Mouse (Mus musculus) neutrophil, adult 59 days (primary cell): ENCODE data around the gene Prdx4. TPM values are rescaled to one million over a fixed set of nuclear protein-coding genes. Genes with fewer than 3 reads are reported as not detected.

ENCODE experiments used
- total RNA-seq, 2 experiments: library from RNA; stranded (reverse); gene quantifications; 1 replicate in 1 of 2; 2 replicates in 1 of 2; pipeline ENCODE4 v1.2.4; 2023

Prdx4 gene
- total RNA-seq: 10 to 100 TPM; 22.6 to 33.8 TPM

GRCm38 (mm10) chrX:155340654-155341053, at the start of gene Prdx4:
TSS of gene Prdx4 (minus strand) at chrX:155340754.

Other genes with a start within 250 kb of the Prdx4 start
- gene Magea2, start 247.1 kb downstream of the Prdx4 start, total RNA-seq: not detected
- gene Cldn34b2, start 212.3 kb downstream of the Prdx4 start, total RNA-seq: not detected
- 100 to 1,000 TPM; 530 to 565 TPM for gene Sat1, start 124.3 kb downstream of the Prdx4 start, total RNA-seq
- 10 to 100 TPM; 52.7 to 55.5 TPM for gene Acot9, start 78.3 kb downstream of the Prdx4 start, total RNA-seq